Mouse (Mus musculus) liver, embryonic 15.5 days (tissue): ENCODE results near the gene Cplane1. TPM values are rescaled to one million over a fixed set of nuclear protein-coding genes. Genes with fewer than 3 reads are reported as not detected.

Experiments
- ATAC-seq: fragments of 200-750 bp; cut with Nextera tagmentation; 2 replicates; pipeline ENCODE4 v1.8.0; 2017; ENCODE audit warnings: moderate number of reproducible peaks, mild to moderate bottlenecking, moderate library complexity; ENCODE audit not compliant: insufficient read depth
- H3K27ac ChIP-seq: fragments of 300-500 bp; sonication (generic); replicated peaks from 2 replicates; pipeline ENCODE4 v1.5.1; 2015; ENCODE audit warnings: mild to moderate bottlenecking, inconsistent platforms
- H3K27me3 ChIP-seq: fragments of 300-500 bp; sonication (generic); 2 replicates; pipeline ENCODE4 v1.6.1; 2015; ENCODE audit warnings: mild to moderate bottlenecking, inconsistent platforms
- H3K36me3 ChIP-seq: fragments of 300-500 bp; sonication (generic); replicated peaks from 2 replicates; pipeline ENCODE4 v1.6.1; 2015; ENCODE audit warnings: moderate library complexity, mild to moderate bottlenecking, inconsistent platforms
- H3K4me1 ChIP-seq: fragments of 300-500 bp; sonication (generic); replicated peaks from 2 replicates; pipeline ENCODE4 v1.6.1; 2015; ENCODE audit warnings: inconsistent platforms
- H3K4me2 ChIP-seq: fragments of 300-500 bp; sonication (generic); 2 replicates; pipeline ENCODE4 v1.6.1; 2015; ENCODE audit warnings: moderate library complexity, mild to moderate bottlenecking, inconsistent platforms
- H3K4me3 ChIP-seq: fragments of 300-500 bp; sonication (generic); replicated peaks from 2 replicates; pipeline ENCODE4 v1.5.1; 2015; ENCODE audit warnings: mild to moderate bottlenecking, inconsistent platforms
- H3K9ac ChIP-seq: fragments of 300-500 bp; sonication (generic); 2 replicates; pipeline ENCODE4 v1.6.1; 2015; ENCODE audit warnings: moderate library complexity, mild to moderate bottlenecking, inconsistent platforms
- H3K9me3 ChIP-seq: fragments of 300-500 bp; sonication (generic); replicated peaks from 2 replicates; pipeline ENCODE4 v1.6.1; 2016; ENCODE audit warnings: inconsistent platforms
- WGBS: fragments of 180-500 bp; shearing (Covaris S2); methylation state at CpG from one replicate; pipeline ENCODE4 v1.1.7; 2015; ENCODE audit warnings: mixed read lengths; ENCODE audit not compliant: insufficient replicate concordance; 5-methylcytosine and 5-hydroxymethylcytosine counted together
- polyA plus RNA-seq: library from polyadenylated mRNA; unstranded; fragments of >200 nt; fragmentation: Nextera tagmentation; extraction: Ambion mirVana; gene quantifications from 2 replicates; pipeline ENCODE4 v1.2.1, GENCODE M21; 2015

The Cplane1 gene
- polyA plus RNA-seq, 1 experiment from 2014 or later: 0.64 TPM

DNA sequence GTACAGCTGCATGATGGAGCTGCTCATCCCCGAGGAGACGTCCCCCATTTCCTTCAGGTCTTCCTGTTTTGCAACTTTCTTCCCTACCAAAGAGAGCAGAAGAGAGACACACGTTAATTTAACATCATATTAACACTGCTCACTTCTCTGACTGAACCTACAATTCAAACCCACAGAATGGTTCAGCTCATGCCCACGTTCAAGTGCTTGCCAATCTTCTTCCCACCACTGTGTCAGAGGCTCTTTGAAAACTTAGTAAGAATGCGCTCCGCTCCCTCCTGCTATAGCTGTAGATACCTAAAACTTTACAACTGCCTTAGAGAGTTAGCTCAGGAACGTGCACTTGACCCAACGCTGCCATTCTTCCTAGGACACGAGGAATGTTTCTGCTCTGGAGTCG lies 134.0 kb downstream of the Cplane1 start:
- no peak for ATAC-seq
- WGBS: 80% methylated on average over 10 of the region's 10 CpGs
- H3K36me3 ChIP-seq: peaks cover 74% of the 10 kb centered on the region

DNA sequence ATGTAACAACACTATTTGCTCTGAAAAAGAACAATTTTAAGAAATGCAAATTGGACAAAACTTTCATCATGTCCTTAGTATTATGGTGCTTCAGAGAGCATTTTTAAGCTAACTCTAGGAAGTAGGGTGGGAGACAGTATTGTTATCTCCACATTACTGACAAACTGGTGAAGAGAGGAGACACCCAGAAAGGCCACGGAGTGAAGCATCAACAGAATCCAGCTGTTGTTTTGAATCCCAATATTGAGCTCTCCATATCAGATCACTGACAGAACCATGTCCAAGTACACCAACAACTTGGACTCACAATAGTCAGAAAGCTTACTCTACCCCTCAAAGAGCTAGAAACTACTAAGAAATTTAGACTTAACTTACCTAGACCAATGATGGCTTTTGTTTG lies 136.6 kb downstream of the Cplane1 start:
- 43% methylated on average over 1 of the region's 1 CpGs for WGBS
- H3K36me3 ChIP-seq: peaks cover 56% of the 10 kb centered on the region
- ATAC-seq: no peak; the same call in 1 of the 2 replicates

More for the DNA sequence above, 134.0 kb downstream of the Cplane1 start:
- Histone ChIP-seq H3K27ac (no peak overlapping the region), H3K9ac (no peak overlapping the region), H3K4me1 (no peaks in the 10 kb centered on the region), H3K4me3 (no peak overlapping the region), H3K27me3 (no peaks in the 10 kb centered on the region), H3K4me2 (no peak overlapping the region), H3K9me3 (no peaks in the 10 kb centered on the region)

DNA sequence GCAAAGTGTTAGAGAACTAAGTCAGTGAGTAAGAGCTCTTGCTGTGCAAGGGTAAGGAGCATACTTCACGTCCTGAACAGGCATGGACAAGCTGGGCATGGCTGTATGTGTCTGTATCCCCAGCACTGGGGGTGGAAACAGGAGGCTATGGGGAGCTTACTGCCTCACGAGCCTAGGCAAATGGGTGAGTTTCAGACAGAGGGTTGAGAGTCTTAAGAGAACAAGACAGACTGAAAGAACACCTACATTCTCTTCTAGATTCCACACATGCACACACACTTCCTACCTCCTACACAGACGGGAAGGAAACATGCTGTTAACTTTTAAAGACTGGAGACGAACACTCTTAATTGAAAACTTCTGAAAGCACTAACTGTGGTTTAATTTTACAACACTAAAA lies 148.5 kb downstream of the Cplane1 start:
- H3K27me3 ChIP-seq: no peaks in the 10 kb centered on the region
- H3K27ac ChIP-seq: no peak overlapping the region
- no peak overlapping the region for H3K4me3 ChIP-seq
- no peak overlapping the region for H3K9ac ChIP-seq
- H3K36me3 ChIP-seq: peaks cover 53% of the 10 kb centered on the region
- H3K9me3 ChIP-seq: no peaks in the 10 kb centered on the region
- no peaks in the 10 kb centered on the region for H3K4me1 ChIP-seq
- no peak overlapping the region for H3K4me2 ChIP-seq
- WGBS: 87% methylated on average over 4 of the region's 4 CpGs
- no peak for ATAC-seq

More for the DNA sequence above, 136.6 kb downstream of the Cplane1 start:
- Histone ChIP-seq H3K9me3 (no peaks in the 10 kb centered on the region), H3K4me1 (no peaks in the 10 kb centered on the region), H3K27ac (no peak overlapping the region), H3K4me3 (no peak overlapping the region), H3K9ac (no peak overlapping the region), H3K27me3 (no peaks in the 10 kb centered on the region), H3K4me2 (no peak overlapping the region)

DNA sequence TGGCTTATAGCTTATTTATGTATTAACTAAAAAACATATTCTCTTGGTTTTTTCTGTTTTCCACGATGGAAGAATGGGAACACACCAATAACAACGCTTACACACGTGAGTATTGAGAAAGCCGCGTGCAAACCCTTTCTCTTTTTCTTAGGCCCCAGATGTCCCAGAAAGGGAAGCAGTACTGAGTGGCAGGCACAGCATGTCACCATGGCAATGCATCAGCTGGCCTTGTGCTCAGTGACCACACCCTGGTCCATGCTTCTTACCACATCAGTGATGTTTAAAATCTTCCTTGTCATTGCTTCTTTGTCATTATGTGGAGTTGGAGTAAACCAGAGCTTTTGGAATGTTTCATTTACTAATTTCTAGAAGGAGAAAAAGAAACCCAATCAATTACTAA lies 150.3 kb downstream of the Cplane1 start:
- 87% methylated on average over 5 of the region's 5 CpGs for WGBS

More for the DNA sequence above, 150.3 kb downstream of the Cplane1 start:
- Histone ChIP-seq H3K27me3 (no peaks in the 10 kb centered on the region), H3K9ac (no peak overlapping the region), H3K4me2 (no peak overlapping the region), H3K27ac (no peak overlapping the region), H3K4me3 (no peak overlapping the region), H3K4me1 (no peaks in the 10 kb centered on the region), H3K36me3 (peaks cover 53% of the 10 kb centered on the region), H3K9me3 (no peaks in the 10 kb centered on the region)
- no peak for ATAC-seq

Other genes starting within 250 kb of the Cplane1 start
- gene Wdr70, start 69.9 kb upstream of the Cplane1 start, polyA plus RNA-seq: 19.9 and 22.7 TPM in 2 replicates
- gene Nup155, start 59.8 kb upstream of the Cplane1 start, polyA plus RNA-seq: 9.0 and 9.5 TPM in 2 replicates